Mouse (Mus musculus) Muller cell, postnatal 12 days (primary cell): ENCODE measurements at regions not wholly inside any gene's neighbourhood (a gene's known extent, or its start where the extent isn't known, plus 50 kb on each side); places are given as distances from the start of the nearest gene placed in this dataset.

Source experiments
- DNase-seq: peaks from one replicate; pipeline ENCODE4 v3.0.0-alpha.2; 2015; ENCODE audit errors: inconsistent ontology term

DNA sequence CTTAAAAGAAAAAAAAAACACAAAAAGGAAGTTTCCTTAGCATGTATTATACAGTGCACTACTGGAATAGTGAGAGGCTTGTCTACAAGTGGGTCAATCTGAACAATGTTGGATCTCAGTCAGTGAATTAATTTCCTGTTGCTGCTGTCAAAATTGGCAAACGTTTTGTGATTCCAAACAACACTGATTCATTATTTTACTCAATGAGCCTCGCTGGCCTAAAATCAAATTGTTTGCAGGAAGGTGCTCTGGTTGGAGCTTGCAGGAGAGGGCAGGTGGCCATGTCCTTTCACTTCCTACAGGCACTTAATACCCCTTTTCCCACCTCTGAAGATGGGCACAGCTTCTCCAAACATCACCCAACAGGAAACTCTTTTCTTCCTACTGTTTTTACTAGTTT is 226.3 kb upstream of the Bche start:
- DNase-seq, result peak; percentile 71

- DNase-seq, result no peak
These were observed 224.0 kb upstream of the Bche start for GRCm38 (mm10) chr3:73932185-73932584.
